Mouse (Mus musculus): ENCODE measurements around the gene Fars2. TPM values are rescaled to one million over a fixed set of nuclear protein-coding genes. Genes with fewer than 3 reads are reported as not detected.

The Fars2 gene
- polyA plus RNA-seq (2015; fragmentation: Nextera tagmentation; extraction: Ambion mirVana): 28.0 and 33.5 TPM in 2 replicates

DNA sequence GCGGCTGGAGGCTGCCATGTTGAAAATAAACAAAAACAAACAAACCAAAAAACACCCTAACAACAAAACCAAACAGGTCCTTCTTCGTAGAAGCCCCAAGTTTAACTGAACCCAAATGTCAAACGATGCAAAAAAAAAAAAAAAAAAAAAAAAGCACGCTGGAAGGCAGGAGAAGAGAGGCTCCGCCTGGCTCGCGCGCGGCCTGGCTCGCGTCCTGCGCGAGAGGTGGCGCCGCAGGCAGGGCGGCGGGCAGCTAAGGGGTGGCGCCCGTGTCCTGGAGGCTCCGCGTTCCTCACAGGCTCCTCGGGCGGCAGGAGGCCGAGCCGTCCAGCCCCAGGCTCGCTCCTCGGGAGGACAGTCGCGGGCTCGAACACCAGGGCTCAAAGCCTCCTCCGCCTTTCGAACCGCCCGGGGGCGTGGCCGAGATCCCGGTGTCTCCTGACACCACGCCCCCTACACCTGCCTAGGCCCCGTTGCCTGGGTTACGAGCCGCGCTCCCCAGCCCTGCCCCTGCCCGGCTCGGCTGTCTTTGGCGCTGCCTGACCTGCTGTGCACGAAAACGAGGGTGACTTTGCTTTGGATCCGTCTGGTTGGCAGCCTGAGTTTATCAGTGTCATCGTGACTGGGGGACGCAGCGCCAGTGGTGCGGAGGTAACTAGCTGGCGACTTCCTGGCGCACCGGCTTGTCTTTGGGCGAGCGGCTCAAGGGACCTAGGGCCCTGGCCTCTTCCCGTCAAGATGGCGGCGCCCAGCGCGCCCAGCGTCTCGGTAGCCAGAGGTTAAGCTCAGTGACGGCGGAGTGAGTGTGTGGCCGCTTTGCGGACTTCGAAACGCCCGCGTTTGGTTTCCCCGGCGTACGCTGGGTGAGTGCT is at the start of gene Fars2, which contains the start of gene Lyrm4:
TSS of gene Fars2 (plus strand) at position 270 of the 872 bp plus-strand sequence.
TSS of gene Lyrm4 (minus strand) at position 384 of the 872 bp plus-strand sequence.
- under 1% methylated on average over 74 of the region's 75 CpGs for WGBS
- peak; percentile 99 for ATAC-seq (ENCODE audit: low FRiP score)
- no peaks in the 10 kb centered on the region for H3K9me3 ChIP-seq
- no peaks in the 10 kb centered on the region for H3K36me3 ChIP-seq
- peak within 1 kb of the TSS; percentile 83 for H3K9ac ChIP-seq
- H3K4me3 ChIP-seq: peak within 1 kb of the TSS; percentile 61
- H3K27me3 ChIP-seq: no peaks in the 10 kb centered on the region
- H3K27ac ChIP-seq: peak within 1 kb of the TSS; percentile 96
- H3K4me2 ChIP-seq: peak within 1 kb of the TSS; percentile 86
- H3K4me1 ChIP-seq (replicated peaks): peaks cover 21% of the 10 kb centered on the region

DNA sequence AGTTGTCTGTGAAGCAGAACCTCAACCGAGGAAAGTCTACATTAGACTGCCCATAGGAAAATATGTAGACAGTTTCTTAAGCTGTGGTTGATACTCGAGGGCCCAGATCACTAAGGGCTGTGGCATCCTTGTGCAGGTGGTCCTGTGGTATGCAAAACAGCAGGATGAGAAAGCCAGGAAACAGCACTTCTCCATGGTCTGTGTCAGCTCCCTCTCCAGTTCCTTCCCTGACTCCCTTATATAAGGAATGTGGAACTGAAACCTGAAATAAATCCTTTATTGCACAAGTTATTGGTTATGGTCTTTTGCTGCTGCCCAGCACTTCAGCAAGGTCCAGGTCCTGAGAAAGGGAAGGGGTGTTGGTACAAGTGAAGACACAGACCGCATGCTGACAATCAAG is 42.7 kb upstream of the Fars2 start:
- 91% methylated on average over 3 of the region's 3 CpGs for WGBS
- H3K36me3 ChIP-seq: no peaks in the 10 kb centered on the region
- H3K27me3 ChIP-seq: no peaks in the 10 kb centered on the region
- no peaks in the 10 kb centered on the region for H3K9me3 ChIP-seq
- H3K4me2 ChIP-seq: no peak overlapping the region
- H3K27ac ChIP-seq: no peak overlapping the region
- H3K4me3 ChIP-seq: no peak overlapping the region
- no peaks in the 10 kb centered on the region for H3K4me1 ChIP-seq (replicated peaks)
- no peak for ATAC-seq (ENCODE audit: low FRiP score)
- no peak overlapping the region for H3K9ac ChIP-seq

DNA sequence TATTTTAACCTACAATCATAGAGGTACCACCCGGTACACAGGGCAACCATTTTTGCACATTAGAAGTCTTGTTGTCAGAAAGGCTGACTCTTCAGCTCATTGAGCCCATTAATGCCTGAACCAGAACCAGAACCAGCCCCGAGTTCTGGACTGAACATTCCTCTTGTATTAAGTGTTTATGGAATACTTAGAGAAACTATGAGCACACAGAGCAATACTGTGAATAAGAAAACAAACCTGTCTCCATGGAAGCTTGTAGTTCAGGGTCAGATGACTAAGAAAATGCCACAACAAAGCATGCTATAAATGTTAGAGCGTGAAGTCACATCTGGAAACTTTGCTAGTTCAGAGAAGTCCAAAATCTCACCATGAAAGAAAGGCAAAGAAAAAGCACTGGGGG is 35.6 kb upstream of the Fars2 start:
- Histone ChIP-seq H3K4me2 (no peak overlapping the region), H3K4me1 (replicated peaks) (no peaks in the 10 kb centered on the region), H3K27ac (no peak overlapping the region), H3K9ac (no peak overlapping the region), H3K27me3 (no peaks in the 10 kb centered on the region), H3K4me3 (no peak overlapping the region), H3K9me3 (no peaks in the 10 kb centered on the region), H3K36me3 (peaks cover 3% of the 10 kb centered on the region; the same call in 1 of the 2 replicates)
- no peak for ATAC-seq (ENCODE audit: low FRiP score)
- WGBS: 93% methylated on average over 3 of the region's 3 CpGs

DNA sequence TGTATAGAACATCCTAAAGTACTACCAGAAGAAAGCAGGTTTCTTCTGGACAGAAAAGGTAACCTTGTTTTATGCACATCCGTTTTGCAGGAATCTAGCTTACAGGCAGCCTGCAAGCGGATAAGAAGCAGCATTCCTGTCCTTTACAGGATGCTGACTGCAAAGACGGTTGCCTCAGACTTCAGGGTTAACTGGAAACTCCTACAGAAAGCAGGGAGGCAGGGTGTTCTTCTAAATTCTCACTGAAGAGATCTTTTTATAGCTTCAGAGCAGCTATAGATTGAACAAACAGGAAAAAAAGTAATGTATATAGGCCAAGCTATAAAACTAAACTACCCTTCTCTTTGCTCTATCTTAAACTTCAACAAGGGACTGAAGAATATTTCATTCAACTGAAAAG is 32.5 kb upstream of the Fars2 start:
- Histone ChIP-seq H3K27me3 (no peaks in the 10 kb centered on the region), H3K4me3 (no peak overlapping the region), H3K27ac (no peak overlapping the region), H3K4me1 (replicated peaks) (no peaks in the 10 kb centered on the region), H3K9ac (no peak overlapping the region), H3K36me3 (peaks cover 7% of the 10 kb centered on the region), H3K9me3 (no peaks in the 10 kb centered on the region), H3K4me2 (no peak overlapping the region)
- ATAC-seq (ENCODE audit: low FRiP score): no peak
- 97% methylated on average over 3 of the region's 3 CpGs for WGBS

DNA sequence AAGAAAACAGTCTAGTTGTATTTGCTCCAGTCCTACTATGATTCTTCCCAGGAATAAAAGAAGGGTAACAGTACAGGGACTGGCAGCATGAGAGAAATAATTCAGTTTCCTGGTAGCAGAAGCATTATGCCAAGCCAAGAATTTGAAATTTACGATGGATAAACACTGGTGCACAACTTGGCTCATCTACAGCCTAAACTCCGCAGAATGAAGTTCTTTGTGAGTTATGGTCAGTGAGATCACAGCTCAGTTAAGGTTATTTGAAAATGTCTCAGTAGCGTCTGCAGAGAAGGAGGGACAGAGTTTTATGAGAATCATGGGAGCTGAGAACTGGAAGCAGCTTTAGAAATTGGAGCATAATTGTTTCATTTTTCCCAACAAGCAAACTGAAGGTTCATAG is 31.2 kb upstream of the Fars2 start:
- ATAC-seq (ENCODE audit: low FRiP score): no peak
- no peak overlapping the region for H3K4me2 ChIP-seq
- H3K4me1 ChIP-seq (replicated peaks): no peaks in the 10 kb centered on the region
- WGBS: 84% methylated on average over 3 of the region's 3 CpGs
- no peaks in the 10 kb centered on the region for H3K27me3 ChIP-seq
- no peak overlapping the region for H3K27ac ChIP-seq
- H3K36me3 ChIP-seq: peaks cover 15% of the 10 kb centered on the region
- H3K9ac ChIP-seq: no peak overlapping the region
- no peak overlapping the region for H3K4me3 ChIP-seq
- no peaks in the 10 kb centered on the region for H3K9me3 ChIP-seq

DNA sequence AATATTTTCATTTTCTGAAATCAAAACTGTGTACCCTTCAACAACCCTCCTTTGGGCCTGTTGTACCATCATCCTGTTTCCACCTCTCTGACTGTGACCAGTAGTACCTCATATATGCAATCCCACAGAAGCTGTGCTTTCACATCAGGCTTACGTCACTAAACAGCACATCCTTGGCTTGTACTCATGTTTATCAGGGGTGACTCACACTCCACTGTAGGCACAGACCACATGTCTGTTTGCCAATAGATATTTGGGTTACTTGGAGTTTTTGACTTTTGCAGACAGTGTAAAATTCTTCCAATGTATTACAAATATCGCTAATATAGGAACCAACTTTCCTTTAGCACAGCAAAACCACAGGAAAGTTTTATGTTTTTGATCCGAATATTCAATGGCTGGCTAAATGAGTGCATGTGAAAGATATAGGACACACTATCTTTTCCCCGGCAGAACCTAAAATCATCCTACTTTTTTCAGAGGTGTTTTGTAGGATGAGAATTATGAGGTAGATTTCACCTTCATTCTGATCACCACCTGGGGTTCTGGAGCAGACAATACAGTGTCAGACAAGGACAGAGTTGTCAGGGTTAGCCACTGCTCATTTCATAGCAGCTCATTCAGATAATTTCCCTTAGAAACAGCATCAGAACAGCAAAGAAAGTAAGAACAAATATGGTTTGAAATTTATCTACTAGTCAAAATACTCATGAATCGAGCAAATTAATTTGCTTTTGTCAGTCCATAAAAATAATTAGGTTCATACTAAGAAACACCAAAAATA is 30.4 kb upstream of the Fars2 start:
- no peak overlapping the region for H3K4me2 ChIP-seq
- no peak overlapping the region for H3K9ac ChIP-seq
- no peaks in the 10 kb centered on the region for H3K4me1 ChIP-seq (replicated peaks)
- no peaks in the 10 kb centered on the region for H3K9me3 ChIP-seq
- H3K27ac ChIP-seq: no peak overlapping the region
- no peak for ATAC-seq (ENCODE audit: low FRiP score)
- 94% methylated on average over 5 of the region's 5 CpGs for WGBS
- peaks cover 22% of the 10 kb centered on the region for H3K36me3 ChIP-seq
- H3K27me3 ChIP-seq: no peaks in the 10 kb centered on the region
- H3K4me3 ChIP-seq: no peak overlapping the region

DNA sequence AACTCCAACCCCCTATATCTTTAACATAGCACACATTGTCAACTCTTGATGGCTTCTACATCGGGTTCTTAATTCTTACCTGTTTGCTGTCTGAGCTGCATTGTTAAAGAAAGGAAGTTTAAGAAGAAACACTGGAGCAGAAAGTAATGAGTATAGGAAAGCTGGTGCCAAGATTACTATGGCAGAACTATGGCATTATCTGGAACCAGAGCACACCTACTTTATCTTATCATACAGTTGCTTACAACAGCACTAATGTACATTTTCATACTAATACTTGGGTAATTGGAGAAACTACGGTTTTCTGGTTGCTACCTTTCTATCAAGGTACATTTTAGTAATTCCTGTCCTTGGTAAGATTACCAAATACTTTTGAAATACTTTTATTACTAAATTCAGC is 29.8 kb upstream of the Fars2 start:
- ATAC-seq (ENCODE audit: low FRiP score): no peak
- WGBS: 96% methylated on average over 2 of the region's 2 CpGs

DNA sequence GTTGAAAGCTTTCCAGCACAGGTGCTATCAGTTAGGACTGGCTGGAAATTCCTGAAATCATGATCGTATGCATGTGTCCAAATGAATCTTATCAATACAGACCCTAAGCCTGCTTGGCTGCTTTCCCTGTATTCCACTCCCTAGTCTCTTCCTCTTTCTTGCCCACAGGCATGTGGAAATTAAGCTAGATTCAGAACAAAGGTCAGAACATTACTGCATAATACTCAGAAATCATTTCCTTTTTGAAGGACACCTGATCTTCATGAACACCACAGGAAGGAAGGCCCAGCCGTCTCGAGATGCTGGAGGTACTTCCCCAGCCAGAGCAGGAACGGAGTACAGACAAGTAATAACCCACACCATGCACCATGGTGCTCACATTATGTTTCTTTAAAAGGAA is 29.0 kb upstream of the Fars2 start:
- WGBS: 88% methylated on average over 4 of the region's 4 CpGs
- no peak overlapping the region for H3K4me2 ChIP-seq
- peaks cover 24% of the 10 kb centered on the region for H3K36me3 ChIP-seq
- H3K9me3 ChIP-seq: no peaks in the 10 kb centered on the region
- no peak overlapping the region for H3K9ac ChIP-seq
- no peaks in the 10 kb centered on the region for H3K4me1 ChIP-seq (replicated peaks)
- no peak for ATAC-seq (ENCODE audit: low FRiP score)
- H3K27me3 ChIP-seq: no peaks in the 10 kb centered on the region
- H3K4me3 ChIP-seq: no peak overlapping the region
- no peak overlapping the region for H3K27ac ChIP-seq

More for the DNA sequence above, 29.8 kb upstream of the Fars2 start:
- H3K27me3 ChIP-seq: no peaks in the 10 kb centered on the region
- peaks cover 24% of the 10 kb centered on the region for H3K36me3 ChIP-seq
- H3K9ac ChIP-seq: no peak overlapping the region
- no peaks in the 10 kb centered on the region for H3K9me3 ChIP-seq
- H3K4me1 ChIP-seq (replicated peaks): no peaks in the 10 kb centered on the region
- no peak overlapping the region for H3K27ac ChIP-seq
- no peak overlapping the region for H3K4me2 ChIP-seq
- no peak overlapping the region for H3K4me3 ChIP-seq

DNA sequence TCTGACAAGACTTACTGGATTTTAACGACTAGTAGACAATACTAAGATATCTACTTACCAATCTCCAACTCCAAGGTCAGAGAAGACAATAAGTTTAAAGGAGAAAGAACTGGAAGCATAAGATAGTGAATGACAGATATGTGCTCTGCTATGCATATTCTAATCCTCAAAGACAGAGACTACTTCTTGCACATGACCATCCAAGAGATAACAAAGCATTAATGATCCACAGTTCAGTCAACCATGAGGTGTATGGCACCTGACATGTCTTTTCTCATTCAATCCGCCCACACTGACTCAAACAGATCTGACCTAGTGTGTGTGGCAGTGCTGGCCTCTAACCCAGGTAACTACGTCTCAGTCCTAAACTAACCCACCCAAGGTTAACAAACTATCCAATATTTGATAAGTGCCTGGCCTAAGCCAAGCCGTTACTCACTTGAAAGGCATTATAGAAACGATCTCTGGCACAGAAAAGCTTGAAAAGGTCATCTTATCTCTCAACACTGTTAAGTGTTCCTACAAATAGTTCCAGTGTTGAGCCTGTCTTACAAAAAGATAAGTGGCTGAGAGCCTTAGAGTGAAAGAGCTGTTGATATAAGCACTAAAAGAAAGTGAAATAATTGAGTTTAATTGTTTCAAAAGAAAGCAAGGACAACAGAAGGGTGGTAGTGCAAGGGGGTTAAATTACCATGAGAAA is 20.4 kb upstream of the Fars2 start:
- Histone ChIP-seq H3K4me3 (no peak overlapping the region), H3K4me1 (replicated peaks) (no peaks in the 10 kb centered on the region)

DNA sequence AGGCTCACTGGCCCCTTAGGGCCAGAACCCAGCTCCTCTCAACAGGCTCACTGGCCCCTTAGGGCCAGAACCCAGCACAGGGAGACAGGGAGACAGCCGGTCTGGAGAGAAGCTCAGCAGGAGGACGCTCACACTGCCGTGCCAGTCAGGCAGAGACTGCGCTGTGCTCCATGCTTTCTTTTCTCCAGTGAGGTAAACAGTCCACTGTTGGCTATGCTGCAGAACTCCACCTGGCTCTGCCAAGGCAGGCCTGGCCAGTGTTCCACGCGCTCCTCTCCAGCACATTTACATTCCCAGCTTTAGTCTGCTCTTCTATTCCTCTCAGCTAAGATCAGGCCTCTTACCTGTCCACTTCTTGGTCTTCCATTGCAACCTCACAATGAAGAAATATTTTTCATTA is 11.6 kb upstream of the Fars2 start:
- Histone ChIP-seq H3K36me3 (no peaks in the 10 kb centered on the region; the same call in 1 of the 2 replicates), H3K27ac (no peak overlapping the region), H3K9ac (no peak overlapping the region), H3K4me1 (replicated peaks) (0 out of 2 replicates have a peak, but pooled peaks cover 2% of the 10 kb centered on the region), H3K9me3 (no peaks in the 10 kb centered on the region), H3K4me3 (no peak overlapping the region), H3K4me2 (no peak overlapping the region), H3K27me3 (no peaks in the 10 kb centered on the region)
- WGBS: 74% methylated on average over 6 of the region's 6 CpGs
- ATAC-seq (ENCODE audit: low FRiP score): no peak

More for the DNA sequence above, 20.4 kb upstream of the Fars2 start:
- ATAC-seq (ENCODE audit: low FRiP score): no peak
- 93% methylated on average over 5 of the region's 5 CpGs for WGBS
- Histone ChIP-seq H3K9me3 (no peaks in the 10 kb centered on the region), H3K36me3 (peaks cover 5% of the 10 kb centered on the region), H3K4me2 (no peak overlapping the region), H3K9ac (no peak overlapping the region), H3K27me3 (no peaks in the 10 kb centered on the region), H3K27ac (no peak overlapping the region)

DNA sequence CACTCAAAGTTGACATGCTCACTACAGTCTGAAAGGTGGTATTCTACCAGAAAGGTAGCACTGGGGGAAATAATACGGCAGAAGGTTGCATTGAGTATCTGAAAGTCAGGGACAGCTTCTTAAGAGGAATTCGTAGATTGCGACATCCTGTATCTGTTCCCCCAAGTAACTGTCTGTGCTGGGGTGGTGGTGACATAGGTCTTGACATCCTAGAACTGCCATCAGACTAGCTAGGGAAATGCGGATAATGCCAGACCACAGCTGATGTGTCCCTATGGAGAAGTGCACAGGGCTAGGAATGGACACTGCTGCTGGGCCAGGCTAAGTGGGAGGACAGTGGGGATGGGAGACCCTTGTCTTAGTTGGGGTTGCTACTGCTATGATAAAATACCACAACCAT is 8.7 kb upstream of the Fars2 start:
- no peak overlapping the region for H3K27ac ChIP-seq
- no peak overlapping the region for H3K4me3 ChIP-seq
- H3K4me2 ChIP-seq: no peak overlapping the region
- 97% methylated on average over 4 of the region's 4 CpGs for WGBS
- H3K9ac ChIP-seq: no peak overlapping the region
- ATAC-seq (ENCODE audit: low FRiP score): no peak
- H3K36me3 ChIP-seq: no peaks in the 10 kb centered on the region; the same call in 1 of the 2 replicates
- H3K9me3 ChIP-seq: no peaks in the 10 kb centered on the region
- no peaks in the 10 kb centered on the region for H3K27me3 ChIP-seq
- peaks cover 2% of the 10 kb centered on the region; the same call in 1 of the 2 replicates for H3K4me1 ChIP-seq (replicated peaks)

DNA sequence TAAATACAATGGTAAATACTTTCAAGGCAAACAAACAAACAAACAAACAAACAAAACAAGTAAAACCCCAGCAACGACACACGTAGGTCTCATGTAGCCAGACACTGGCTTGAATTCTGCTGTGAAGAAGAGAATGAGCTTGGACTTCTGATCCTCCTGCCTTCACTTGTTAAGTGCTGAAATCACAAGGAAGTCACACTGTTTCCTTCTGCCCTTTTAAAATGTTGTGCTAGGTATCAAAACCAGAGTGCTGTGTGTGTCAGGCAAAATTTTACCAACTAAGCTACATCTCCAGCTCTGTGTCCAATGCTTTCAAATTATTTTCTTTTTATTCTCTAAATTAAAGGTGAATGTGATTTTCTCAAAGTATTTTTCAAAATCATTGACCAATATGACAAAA is 5.9 kb upstream of the Fars2 start:
- Histone ChIP-seq H3K4me2 (no peak overlapping the region), H3K4me3 (no peak overlapping the region), H3K9ac (no peak overlapping the region), H3K27me3 (no peaks in the 10 kb centered on the region), H3K4me1 (replicated peaks) (peaks cover 8% of the 10 kb centered on the region), H3K9me3 (no peaks in the 10 kb centered on the region), H3K36me3 (no peaks in the 10 kb centered on the region; the same call in 1 of the 2 replicates), H3K27ac (no peak overlapping the region)
- 93% methylated on average over 2 of the region's 2 CpGs for WGBS
- ATAC-seq (ENCODE audit: low FRiP score): no peak

All from hindbrain, embryonic 13.5 days (tissue).